Mouse (Mus musculus): ENCODE results near the gene Smarcd1.

- TF ChIP-seq CTCF (IDR thresholded peaks at IDR 0.05; ENCODE audit: insufficient read depth, low read depth, low read length) = no peak
- no peak for TF ChIP-seq POLR2A (IDR thresholded peaks at IDR 0.05; ENCODE audit: insufficient read depth, low read depth, low read length)
Measured at GRCm38 (mm10) chr15:99736675-99737074, 34.7 kb downstream of the Smarcd1 start.

Measured in olfactory bulb, adult 2 months (tissue).